Mouse (Mus musculus) intestine, postnatal 0 days (tissue): ENCODE results near the gene Utp14a. TPM values are rescaled to one million over a fixed set of nuclear protein-coding genes. Genes with fewer than 3 reads are reported as not detected.

ENCODE experiments used
- ATAC-seq: fragments of 200-750 bp; cut with Nextera tagmentation; 2 replicates; pipeline ENCODE4 v1.8.0; 2017; ENCODE audit warnings: mild to moderate bottlenecking, moderate TSS enrichment, moderate library complexity
- H3K27ac ChIP-seq: fragments of 300-500 bp; sonication (generic); 2 replicates; pipeline ENCODE4 v1.5.1; 2014; ENCODE audit warnings: mild to moderate bottlenecking, low read depth, low read length, moderate library complexity
- H3K27me3 ChIP-seq: fragments of 300-500 bp; sonication (generic); replicated peaks from 2 replicates; pipeline ENCODE4 v1.6.1; 2014; ENCODE audit warnings: low read length, mixed read lengths; ENCODE audit not compliant: control insufficient read depth, insufficient read depth
- H3K36me3 ChIP-seq: fragments of 300-500 bp; sonication (generic); 2 replicates; pipeline ENCODE4 v1.6.1; 2014; ENCODE audit warnings: mild to moderate bottlenecking, moderate library complexity; ENCODE audit not compliant: control insufficient read depth, insufficient read depth
- H3K4me1 ChIP-seq: fragments of 300-500 bp; sonication (generic); replicated peaks from 2 replicates; pipeline ENCODE4 v1.6.1; 2014; ENCODE audit warnings: antibody characterized with exemption, low read length, mixed read lengths; ENCODE audit not compliant: control insufficient read depth, insufficient read depth
- H3K4me2 ChIP-seq: fragments of 300-500 bp; sonication (generic); replicated peaks from 2 replicates; pipeline ENCODE4 v1.6.1; 2014; ENCODE audit warnings: low read depth, mild to moderate bottlenecking, moderate library complexity
- H3K4me3 ChIP-seq: fragments of 300-500 bp; sonication (generic); 2 replicates; pipeline ENCODE4 v1.5.1; 2014; ENCODE audit warnings: low read depth, low read length
- H3K9ac ChIP-seq: fragments of 300-500 bp; sonication (generic); 2 replicates; pipeline ENCODE4 v1.6.1; 2014; ENCODE audit warnings: mild to moderate bottlenecking, low read depth, low read length
- H3K9me3 ChIP-seq: fragments of 300-500 bp; sonication (generic); 2 replicates; pipeline ENCODE4 v1.6.1; 2016; ENCODE audit warnings: mixed run types; ENCODE audit not compliant: control insufficient read depth
- CTCF ChIP-seq: sonication (generic); IDR thresholded peaks from 2 replicates; pipeline ENCODE4 v1.5.1; 2016; ENCODE audit warnings: low read depth, mild to moderate bottlenecking, control low read depth, antibody characterized with exemption, moderate library complexity
- WGBS: fragments of 180-500 bp; shearing (Covaris S2); extraction: QIAGEN DNeasy Blood & Tissue Kit; methylation state at CpG from one replicate; pipeline ENCODE4 v1.1.7; 2014; 5-methylcytosine and 5-hydroxymethylcytosine counted together
- polyA plus RNA-seq: library from polyadenylated mRNA; unstranded; fragments of >200 nt; fragmentation: Nextera tagmentation; extraction: Ambion mirVana; gene quantifications from 2 replicates; pipeline ENCODE4 v1.2.1, GENCODE M21; 2015

The Utp14a gene
- polyA plus RNA-seq, 1 experiment from 2014 or later = 8.4 TPM

DNA sequence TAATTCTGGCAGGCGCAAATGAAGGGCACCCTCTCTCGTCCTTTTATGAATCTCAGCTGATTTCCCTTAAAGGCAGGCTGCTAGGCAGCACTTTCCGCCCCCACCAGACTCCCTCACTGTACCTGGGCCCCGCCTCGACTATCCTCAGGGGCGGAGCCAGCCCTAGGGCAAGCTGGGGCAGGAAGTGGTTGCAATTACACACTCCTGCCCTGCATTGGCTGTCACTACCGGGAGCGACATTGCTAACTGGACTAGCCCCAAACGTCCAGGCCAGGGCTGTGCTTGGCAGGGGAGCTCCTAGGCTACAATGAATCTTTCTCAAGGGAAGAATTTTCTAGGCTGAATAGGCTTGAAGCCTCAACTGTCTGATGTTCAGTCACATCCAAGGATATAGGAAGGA is 61.5 kb downstream of the Utp14a start:
- no peak for TF ChIP-seq CTCF
- Histone ChIP-seq H3K9me3 (no peaks in the 10 kb centered on the region), H3K9ac (no peak overlapping the region), H3K4me2 (peak overlapping the region; percentile 27; the same call in 1 of the 2 replicates), H3K27ac (no peak overlapping the region), H3K27me3 (no peaks in the 10 kb centered on the region), H3K4me3 (no peak overlapping the region), H3K36me3 (no peaks in the 10 kb centered on the region), H3K4me1 (no peaks in the 10 kb centered on the region)
- 23% methylated on average over 9 of the region's 9 CpGs for WGBS
- ATAC-seq = peak; percentile 55

Other genes with a start within 250 kb of the Utp14a start
- 3.5 and 4.0 TPM in 2 replicates for gene Apln, start 222.0 kb upstream of the Utp14a start, polyA plus RNA-seq
- gene Xpnpep2, start 148.1 kb upstream of the Utp14a start, polyA plus RNA-seq = 3.9 and 4.4 TPM in 2 replicates
- gene Sash3, start 110.4 kb upstream of the Utp14a start, polyA plus RNA-seq = 1.5 and 2.1 TPM in 2 replicates
- 11.7 and 14.9 TPM in 2 replicates for gene Zdhhc9, start 48.0 kb upstream of the Utp14a start, polyA plus RNA-seq
- 1.6 and 1.9 TPM in 2 replicates for gene Bcorl1, start 84.5 kb downstream of the Utp14a start, polyA plus RNA-seq
- 10.6 and 11.1 TPM in 2 replicates for gene Elf4, start 206.3 kb downstream of the Utp14a start, polyA plus RNA-seq